Mouse (Mus musculus) erythroblast, adult 5-6 weeks (primary cell): ENCODE results near the gene Slc35a3. TPM values are rescaled to one million over a fixed set of nuclear protein-coding genes. Genes with fewer than 3 reads are reported as not detected.
"Not testable (repeated sequence)": the region's sequence is repeated elsewhere in the genome, so short reads cannot be mapped to it uniquely, and the experiment has no call there.

Source experiments
- ATAC-seq: replicated peaks from 2 replicates; pipeline ENCODE4 v1.8.0; 2016; ENCODE audit warnings: moderate number of reproducible peaks, mild to moderate bottlenecking, moderate TSS enrichment, inconsistent platforms; ENCODE audit not compliant: poor library complexity, low FRiP score, severe bottlenecking
- total RNA-seq, 2 experiments: library from RNA; stranded (forward) in 1 of 2; stranded (reverse) in 1 of 2; fragments of 150-400 nt in 1 of 2; fragments of 200-764, 138-1000 nt in 1 of 2; gene quantifications; 2 replicates each; pipeline versions ENCODE4 v1.2.3 to v1.2.4; 2015 to 2017; ENCODE audit warnings: low replicate concordance in 2 of 2

The Slc35a3 gene
- total RNA-seq, 2 experiments from 2014 or later, result 17.1 to 21.3 TPM

DNA sequence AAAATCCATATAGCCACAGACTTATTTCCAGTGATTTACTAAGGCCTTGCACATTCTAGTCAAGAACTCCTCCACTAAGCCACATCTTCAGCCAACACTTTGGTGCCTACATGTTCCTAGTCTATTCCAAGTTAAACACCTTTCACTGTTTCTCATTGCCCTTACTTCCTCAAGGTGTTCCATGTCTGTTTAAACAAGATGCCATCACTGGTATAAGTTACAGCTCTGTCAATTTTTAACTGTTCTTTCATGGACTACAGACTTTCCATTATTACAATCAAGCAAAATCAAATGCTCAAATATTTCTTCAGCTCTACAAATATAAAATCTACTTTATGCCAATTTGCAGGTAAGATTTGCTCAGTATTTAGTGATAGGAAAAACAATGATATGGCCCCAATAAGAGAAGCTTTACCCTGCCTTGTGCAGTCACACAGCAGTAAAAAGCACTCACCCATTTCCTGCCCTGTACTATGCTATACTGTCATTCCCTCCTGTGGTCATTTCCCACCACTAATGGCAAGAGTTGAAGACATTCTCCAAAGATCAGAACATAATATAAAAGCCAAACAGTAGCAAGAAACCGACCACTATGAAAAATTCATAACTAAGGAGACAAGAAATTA is 9.9 kb downstream of the Slc35a3 start:
- ATAC-seq, result no peak

GRCm38 (mm10) chr3:116701601-116702000 is 11.0 kb downstream of the Slc35a3 start:
- ATAC-seq, result no peak

GRCm38 (mm10) chr3:116698786-116699185 is 13.8 kb downstream of the Slc35a3 start:
- no peak for ATAC-seq

DNA sequence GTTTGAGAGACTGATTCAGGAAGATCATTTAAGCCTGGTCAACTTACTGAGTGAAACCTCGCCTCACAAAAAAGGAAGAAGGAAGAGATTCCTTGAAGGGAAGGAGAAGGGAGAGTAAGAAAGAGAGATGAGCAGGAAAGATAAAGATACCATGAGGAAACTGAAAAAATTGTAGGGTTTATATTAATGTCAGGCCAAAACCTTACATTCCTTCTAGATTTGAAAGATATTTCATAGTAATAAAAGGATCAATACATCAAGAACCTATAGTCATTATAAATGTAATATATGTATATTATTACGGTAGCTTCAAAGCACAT is 17.0 kb downstream of the Slc35a3 start:
- no peak for ATAC-seq

DNA sequence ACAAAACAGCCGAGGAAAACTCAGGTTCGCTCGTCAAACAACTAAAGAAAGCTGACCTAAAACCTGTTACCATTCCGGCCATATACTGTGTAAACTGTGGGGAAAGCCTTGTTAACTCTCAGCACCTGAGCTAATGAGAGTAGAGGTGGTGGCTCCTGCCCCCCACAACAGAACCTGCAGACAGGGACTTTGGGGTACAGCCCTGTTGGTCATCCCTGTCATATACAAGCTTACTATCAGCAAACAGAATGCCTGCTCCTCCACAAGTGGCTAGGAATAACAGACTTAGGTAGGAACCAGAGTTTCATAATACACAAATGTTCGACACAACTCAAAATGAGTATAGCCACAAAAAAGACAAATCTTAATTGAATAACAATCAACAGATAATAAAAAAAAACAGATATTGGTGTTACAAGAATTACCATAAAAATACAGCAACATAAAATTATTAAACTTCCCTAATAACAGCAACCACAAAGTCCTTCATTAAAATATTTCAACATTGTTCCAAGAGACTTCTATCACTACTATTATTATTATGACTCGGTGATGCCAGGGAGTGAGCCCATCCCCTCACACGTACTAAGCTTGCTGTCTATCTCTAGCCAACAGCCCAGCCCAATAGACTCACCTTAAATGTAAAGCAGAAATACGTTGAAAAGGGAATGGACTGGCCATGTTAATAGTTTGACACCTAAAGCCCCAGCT is 17.5 kb downstream of the Slc35a3 start:
- peak; percentile 54 for ATAC-seq

- peak; percentile 93 for ATAC-seq
These were observed 18.3 kb downstream of the Slc35a3 start for GRCm38 (mm10) chr3:116694312-116694711.

DNA sequence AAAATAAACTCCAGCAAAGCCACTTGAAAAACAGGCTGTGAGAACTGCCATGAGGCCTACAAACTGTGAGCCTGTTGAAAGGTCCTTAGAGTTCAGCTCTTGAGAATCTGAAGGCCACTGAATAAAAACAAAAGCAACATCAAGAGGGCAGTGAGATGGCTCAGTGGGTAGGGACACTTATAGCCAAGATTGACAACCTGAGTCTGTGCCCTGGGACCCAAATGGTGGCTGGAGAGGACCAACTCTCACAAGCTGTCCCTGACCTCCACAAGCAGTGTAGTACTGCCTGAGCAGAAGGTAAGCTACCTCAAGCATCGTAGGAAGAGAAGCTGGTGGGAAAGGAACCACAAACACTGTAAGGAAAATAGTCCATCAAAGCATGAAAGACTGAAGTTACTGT is 31.5 kb downstream of the Slc35a3 start, which contains the start of gene Gm43191:
Gene Gm43191, minus strand, starts transcription at position 101 of the 400 bp plus-strand sequence.
- ATAC-seq, result no peak

GRCm38 (mm10) chr3:116664281-116664680 is 48.4 kb downstream of the Slc35a3 start:
- not testable (repeated sequence) for ATAC-seq

DNA sequence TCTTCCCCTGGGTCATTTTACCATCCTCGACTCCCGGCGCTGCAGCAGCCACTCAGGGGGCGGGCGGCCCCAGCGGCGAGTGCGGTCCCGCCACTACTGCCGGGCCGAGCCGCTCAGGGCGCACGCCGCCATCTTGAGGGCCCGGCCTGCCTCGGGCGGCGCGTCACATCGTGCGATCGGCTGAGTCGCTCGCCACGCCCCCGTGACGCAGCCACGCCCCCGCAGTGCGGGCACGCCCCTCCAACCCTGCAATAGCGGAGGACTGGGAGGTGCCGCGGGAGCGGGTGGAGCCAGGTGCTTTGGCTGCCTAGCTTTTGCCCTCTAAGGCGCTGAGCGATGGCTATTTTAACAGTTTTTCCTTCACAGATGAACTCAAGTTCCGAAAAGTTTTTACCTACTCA is 50.2 kb downstream of the Slc35a3 start, which contains the start of gene Mfsd14a:
Gene Mfsd14a, minus strand, starts transcription at position 215 of the 401 bp plus-strand sequence.
- peak; percentile 98 for ATAC-seq

DNA sequence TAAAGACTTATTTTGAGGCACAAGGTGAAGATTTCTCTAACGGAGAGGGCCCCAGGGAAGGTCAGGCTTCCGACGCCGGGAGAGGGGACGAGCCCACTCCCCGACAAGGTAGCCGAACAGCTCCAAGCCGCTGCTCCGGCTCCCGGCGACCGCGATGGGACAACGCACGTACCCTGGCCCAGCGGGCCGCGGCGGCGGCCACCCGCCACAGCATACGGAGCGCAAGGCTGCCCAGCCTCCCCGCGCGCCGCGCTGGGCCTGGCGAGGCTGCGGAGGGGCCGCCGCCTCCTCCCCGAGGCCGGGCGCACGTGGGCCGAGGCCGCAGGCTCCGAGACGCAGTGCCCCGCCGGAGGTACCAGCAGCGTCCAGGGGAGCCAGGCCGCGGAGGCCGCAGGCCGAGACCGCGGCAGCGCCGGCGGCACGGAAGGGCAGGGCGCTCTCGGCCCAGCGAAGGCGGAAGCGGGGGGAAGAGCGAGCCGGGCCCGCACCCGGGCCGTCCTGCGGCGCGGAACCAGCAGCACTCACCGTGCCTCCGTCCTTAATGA is 50.7 kb downstream of the Slc35a3 start:
- ATAC-seq, result peak; percentile 53

- peak; percentile 5 for ATAC-seq
These were observed 51.3 kb downstream of the Slc35a3 start for GRCm38 (mm10) chr3:116661288-116661869.

- ATAC-seq, result no peak
These were observed 52.7 kb downstream of the Slc35a3 start for GRCm38 (mm10) chr3:116659856-116660430.

DNA sequence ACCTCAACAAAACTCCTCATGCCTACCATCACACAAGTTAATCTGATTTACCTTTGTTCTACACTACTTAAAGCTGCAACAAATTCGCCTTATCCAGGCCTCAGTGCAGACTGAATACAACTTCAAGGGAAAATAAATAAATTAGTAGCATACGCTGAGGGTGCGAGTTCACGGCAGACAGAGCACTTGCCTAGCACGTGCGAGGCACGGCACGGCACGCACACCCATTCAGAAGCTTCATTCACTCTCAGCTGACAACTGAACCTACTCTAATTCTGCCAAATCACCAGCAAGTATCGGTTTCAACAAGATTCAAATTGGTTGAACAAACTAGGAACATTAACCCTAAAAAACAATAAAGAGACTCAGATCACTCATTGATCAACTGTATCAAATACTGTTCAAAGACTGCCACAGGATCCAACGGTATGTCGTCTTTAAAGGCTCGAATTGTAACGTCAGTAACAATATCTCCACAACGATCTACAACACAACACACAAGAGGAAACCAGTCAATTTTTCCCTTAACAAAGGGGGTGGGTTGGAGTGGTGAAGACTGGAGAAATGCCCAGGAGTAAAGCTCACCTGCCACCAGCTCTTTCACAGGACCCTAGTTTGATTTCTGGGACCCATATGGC is 53.6 kb downstream of the Slc35a3 start:
- no peak for ATAC-seq

DNA sequence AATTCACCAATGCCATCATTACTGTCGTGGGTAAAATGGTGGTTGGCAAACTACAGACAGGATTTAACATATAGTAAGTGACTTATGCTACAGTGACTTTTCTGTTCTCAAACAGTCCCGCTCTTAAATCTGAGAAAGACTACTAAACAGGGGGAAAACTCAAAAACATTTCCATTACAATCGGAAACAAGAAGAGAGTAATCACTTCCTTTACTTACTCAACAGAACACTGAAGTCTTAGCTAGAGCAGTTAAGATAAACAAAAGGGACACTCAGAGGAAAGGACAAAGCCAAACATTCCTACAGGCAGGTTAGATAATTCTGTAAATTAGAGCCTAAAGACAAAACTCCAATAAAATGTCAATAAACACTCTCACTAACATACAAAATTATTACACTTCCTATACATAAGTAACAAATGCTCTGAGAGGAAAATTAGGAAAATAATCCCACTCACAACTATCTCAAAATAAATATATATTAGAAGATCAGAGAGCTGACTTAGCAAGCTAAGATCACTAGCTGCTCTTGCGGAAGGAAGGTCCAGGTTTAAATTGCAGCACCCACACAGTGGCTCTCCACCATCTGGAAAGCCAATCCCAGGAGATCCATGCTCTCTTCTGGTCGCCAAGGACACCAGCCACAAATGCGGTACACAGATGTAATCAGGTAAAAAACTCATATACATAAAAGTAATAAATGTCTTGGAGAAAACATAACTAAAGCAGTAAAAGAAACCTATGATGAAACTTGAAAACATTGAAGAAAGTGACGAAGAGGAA is 56.3 kb downstream of the Slc35a3 start:
- no peak for ATAC-seq

DNA sequence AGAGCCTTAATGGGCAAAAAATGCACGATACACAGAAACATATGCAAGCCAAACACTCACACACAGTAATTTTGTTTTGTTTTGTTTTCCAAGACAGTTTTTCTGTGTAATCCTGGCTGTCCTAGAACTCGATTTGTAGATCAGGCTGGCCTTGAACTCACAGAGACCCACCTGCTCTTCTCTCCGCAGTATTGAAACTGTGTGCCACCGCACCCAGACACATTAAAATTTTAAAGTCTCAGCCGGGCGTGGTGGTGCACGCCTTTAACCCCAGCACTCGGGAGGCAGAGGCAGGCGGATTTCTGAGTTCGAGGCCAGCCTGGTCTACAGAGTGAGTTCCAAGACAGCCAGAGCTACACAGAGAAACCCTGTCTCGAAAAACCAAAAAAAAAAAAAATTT is 58.6 kb downstream of the Slc35a3 start:
- not testable (repeated sequence) for ATAC-seq

DNA sequence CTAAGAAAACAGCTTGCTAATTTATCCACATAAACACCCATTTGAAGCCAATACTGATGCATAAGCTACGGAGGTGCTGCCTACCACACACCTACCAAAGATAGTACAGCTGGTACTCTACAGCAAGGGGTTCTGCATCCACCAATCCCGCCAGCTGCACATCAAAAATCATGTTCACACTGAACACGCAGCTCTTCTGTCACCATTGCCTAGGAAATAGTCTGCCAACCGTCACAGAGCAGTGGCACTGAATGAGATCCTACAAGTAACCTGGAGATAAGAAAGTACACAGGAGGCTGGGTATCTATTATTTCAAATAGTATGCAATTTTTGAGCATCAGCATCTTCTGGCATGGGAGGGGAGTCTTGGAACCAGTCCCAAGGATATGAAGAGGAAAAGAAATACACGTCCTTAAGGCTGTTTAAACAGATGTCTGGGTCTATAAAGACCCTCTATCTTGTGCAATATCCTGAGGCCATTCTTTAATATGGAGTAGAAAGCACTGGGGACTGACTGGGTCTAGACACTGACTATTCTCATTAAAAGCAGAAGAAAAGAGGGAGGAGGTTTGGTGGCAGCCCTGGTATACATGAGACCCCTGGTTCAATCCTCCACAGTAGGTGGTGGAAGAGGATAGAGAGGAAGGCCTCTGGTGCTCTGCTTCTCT is 59.2 kb downstream of the Slc35a3 start:
- no peak for ATAC-seq

DNA sequence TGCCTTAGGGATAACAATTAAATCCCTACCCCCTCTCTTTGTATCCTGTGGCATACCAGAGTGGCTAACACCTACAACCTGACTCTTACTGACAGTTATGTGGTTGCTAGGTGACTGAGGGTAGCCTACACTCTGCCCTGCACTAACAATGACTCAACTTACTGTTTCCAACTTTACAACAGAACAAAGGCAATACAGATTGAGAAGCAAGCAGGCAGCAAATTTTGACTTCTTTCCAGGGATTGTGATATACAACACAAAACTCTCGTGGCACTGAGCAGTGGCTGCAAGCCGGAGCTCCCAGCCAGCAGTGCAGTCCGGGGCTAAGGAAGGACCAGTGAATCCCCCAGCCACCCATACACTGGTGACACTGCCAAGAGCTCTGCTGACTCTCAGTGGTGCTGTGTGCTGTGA is 60.6 kb downstream of the Slc35a3 start:
- no peak for ATAC-seq

DNA sequence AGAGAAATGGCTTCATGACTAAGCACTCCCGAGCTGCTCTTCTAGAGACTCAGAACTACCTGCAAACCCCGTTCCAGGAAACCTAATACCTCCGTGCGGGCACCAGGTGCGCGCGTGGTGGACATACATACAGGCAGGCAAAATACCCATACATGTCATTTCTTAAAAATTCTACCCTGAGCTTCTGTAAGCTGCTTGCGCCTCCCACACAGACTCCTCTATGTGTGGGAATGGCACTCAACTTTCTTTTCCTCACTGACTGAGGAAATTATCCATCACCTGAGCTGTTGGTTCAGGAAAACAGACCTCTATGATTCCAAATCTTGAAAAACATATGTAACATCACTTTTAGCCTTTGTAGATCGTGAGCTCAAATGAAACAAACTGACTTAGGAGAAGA is 61.9 kb downstream of the Slc35a3 start:
- no peak for ATAC-seq

DNA sequence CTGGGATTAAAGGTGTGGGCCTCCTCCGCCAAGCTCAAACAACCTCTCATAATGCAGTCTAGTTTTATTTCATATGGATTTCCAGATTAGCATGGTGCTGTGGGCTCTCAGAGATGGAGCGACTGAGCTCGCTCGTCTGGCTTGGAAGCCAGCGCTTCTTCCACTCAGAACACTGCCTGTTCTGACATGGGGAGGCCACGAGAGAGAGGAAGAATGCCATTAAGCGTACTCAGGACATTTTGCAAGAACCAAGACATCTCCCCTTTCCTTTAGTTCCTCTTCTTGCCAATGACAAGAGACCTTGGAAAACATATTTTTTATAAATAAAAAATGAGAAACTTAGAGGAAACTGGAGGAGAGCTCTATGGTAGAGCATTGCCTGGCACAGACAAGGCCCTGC is 63.8 kb downstream of the Slc35a3 start:
- no peak for ATAC-seq
